Mouse (Mus musculus) lung, adult 2 months (tissue): ENCODE measurements around the gene Ptov1.

ENCODE experiments used
- CTCF ChIP-seq: fragments of 200-500 bp; IDR thresholded peaks from 2 replicates; pipeline ENCODE4 v1.5.1; 2011; ENCODE audit warnings: mild to moderate bottlenecking, low read length, control low read depth; ENCODE audit not compliant: insufficient read depth
- POLR2A ChIP-seq: fragments of 200-500 bp; IDR thresholded peaks from 2 replicates; pipeline ENCODE4 v1.6.1; 2011; ENCODE audit warnings: low read depth, mild to moderate bottlenecking, control low read depth, low read length, borderline replicate concordance; ENCODE audit errors: extremely low read depth

DNA sequence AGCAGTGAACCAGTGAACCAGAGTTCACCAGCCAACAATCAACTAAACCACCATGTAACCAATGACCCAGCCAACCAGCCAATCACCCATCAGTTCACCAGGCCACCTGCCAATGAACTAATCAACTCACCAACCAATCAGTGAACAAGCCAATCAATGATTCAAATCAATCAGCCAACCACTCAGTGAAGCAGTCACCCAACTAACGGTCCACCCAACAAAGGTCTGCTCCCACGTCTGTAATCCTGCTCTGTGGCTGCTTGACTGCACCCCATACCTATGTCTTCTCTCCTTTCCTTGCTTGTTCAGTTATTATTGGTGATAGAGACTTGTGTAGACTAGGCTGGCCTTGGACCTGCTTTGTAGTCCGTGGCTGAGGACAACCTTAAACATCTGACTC is 55.6 kb downstream of the Ptov1 start:
- TF ChIP-seq CTCF: no peak
- TF ChIP-seq POLR2A: no peak
